Mouse (Mus musculus) hindbrain, embryonic 14.5 days (tissue): ENCODE results near the gene Mrps35. TPM values are rescaled to one million over a fixed set of nuclear protein-coding genes. Genes with fewer than 3 reads are reported as not detected.
A peak's percentile ranks its signal among the peaks of the same experiment; 100 is the strongest.

Experiments used
- ATAC-seq: fragments of 200-750 bp; cut with Nextera tagmentation; 2 replicates; pipeline ENCODE4 v1.8.0; 2017; ENCODE audit warnings: moderate number of reproducible peaks, mild to moderate bottlenecking, moderate TSS enrichment, moderate library complexity; ENCODE audit not compliant: low FRiP score
- DNase-seq: peaks from one replicate; pipeline ENCODE4 v3.0.0-alpha.2; 2015; ENCODE audit warnings: low spot score
- H3K27ac ChIP-seq: fragments of 300-500 bp; sonication (generic); 2 replicates; pipeline ENCODE4 v1.5.1; 2014; ENCODE audit warnings: mild to moderate bottlenecking, moderate library complexity
- H3K27me3 ChIP-seq: fragments of 300-500 bp; sonication (generic); 2 replicates; pipeline ENCODE4 v1.6.1; 2014; ENCODE audit warnings: mild to moderate bottlenecking, low read length, mixed read lengths; ENCODE audit not compliant: control insufficient read depth, insufficient read depth
- H3K36me3 ChIP-seq: fragments of 300-500 bp; sonication (generic); replicated peaks from 2 replicates; pipeline ENCODE4 v1.6.1; 2014; ENCODE audit not compliant: control insufficient read depth, insufficient read depth
- H3K4me1 ChIP-seq: fragments of 300-500 bp; sonication (generic); replicated peaks from 2 replicates; pipeline ENCODE4 v1.6.1; 2014; ENCODE audit warnings: antibody characterized with exemption, low read length, mixed read lengths; ENCODE audit not compliant: control insufficient read depth, insufficient read depth
- H3K4me2 ChIP-seq: fragments of 300-500 bp; sonication (generic); replicated peaks from 2 replicates; pipeline ENCODE4 v1.6.1; 2014; ENCODE audit warnings: mild to moderate bottlenecking, moderate library complexity
- H3K4me3 ChIP-seq: fragments of 300-500 bp; sonication (generic); replicated peaks from 2 replicates; pipeline ENCODE4 v1.5.1; 2014; ENCODE audit warnings: mild to moderate bottlenecking, low read length
- H3K9ac ChIP-seq: fragments of 300-500 bp; sonication (generic); 2 replicates; pipeline ENCODE4 v1.6.1; 2014
- H3K9me3 ChIP-seq: fragments of 300-500 bp; sonication (generic); 2 replicates; pipeline ENCODE4 v1.6.1; 2016; ENCODE audit warnings: low read length; ENCODE audit not compliant: control insufficient read depth
- WGBS: fragments of 180-500 bp; shearing (Covaris S2); extraction: QIAGEN DNeasy Blood & Tissue Kit; methylation state at CpG from one replicate; pipeline ENCODE4 v1.1.7; 2014; 5-methylcytosine and 5-hydroxymethylcytosine counted together
- polyA plus RNA-seq: library from polyadenylated mRNA; unstranded; fragments of >200 nt; fragmentation: Nextera tagmentation; extraction: Ambion mirVana; gene quantifications from 2 replicates; pipeline ENCODE4 v1.2.1, GENCODE M21; 2014

Gene Mrps35
- polyA plus RNA-seq, 1 experiment from 2014 or later = 76.8 TPM

GRCm38 (mm10) chr6:147051666-147052065 is 9.1 kb downstream of the Mrps35 start:
- Histone ChIP-seq H3K4me1 (no peaks in the 10 kb centered on the region), H3K27me3 (no peaks in the 10 kb centered on the region), H3K4me3 (no peak overlapping the region), H3K27ac (no peak overlapping the region), H3K36me3 (peaks cover 91% of the 10 kb centered on the region), H3K9me3 (no peaks in the 10 kb centered on the region), H3K4me2 (no peak overlapping the region), H3K9ac (no peak overlapping the region)
- 94% methylated on average over 8 of the region's 8 CpGs for WGBS
- no peak for DNase-seq
- no peak for ATAC-seq

- Histone ChIP-seq H3K36me3 (peaks cover 90% of the 10 kb centered on the region), H3K4me3 (no peak overlapping the region), H3K9me3 (no peaks in the 10 kb centered on the region), H3K4me1 (no peaks in the 10 kb centered on the region), H3K9ac (no peak overlapping the region), H3K27me3 (no peaks in the 10 kb centered on the region), H3K27ac (no peak overlapping the region), H3K4me2 (no peak overlapping the region)
- DNase-seq (no peak), ATAC-seq (no peak)
- 94% methylated on average over 9 of the region's 9 CpGs for WGBS
Measured at GRCm38 (mm10) chr6:147052440-147052839, 9.9 kb downstream of the Mrps35 start.

- no peaks in the 10 kb centered on the region for H3K27me3 ChIP-seq
- H3K9ac ChIP-seq = no peak overlapping the region
- 86% methylated on average over 19 of the region's 19 CpGs for WGBS
- no peak overlapping the region for H3K27ac ChIP-seq
- no peaks in the 10 kb centered on the region for H3K9me3 ChIP-seq
- H3K4me2 ChIP-seq = no peak overlapping the region
- no peak overlapping the region for H3K4me3 ChIP-seq
- H3K4me1 ChIP-seq = no peaks in the 10 kb centered on the region
- H3K36me3 ChIP-seq = peaks cover 82% of the 10 kb centered on the region
- no peak for DNase-seq
- no peak for ATAC-seq
Measured at GRCm38 (mm10) chr6:147053785-147054646, 11.5 kb downstream of the Mrps35 start.

- ATAC-seq (no peak), DNase-seq (no peak)
- Histone ChIP-seq H3K4me2 (no peak overlapping the region), H3K36me3 (peaks cover 74% of the 10 kb centered on the region), H3K4me3 (no peak overlapping the region), H3K9me3 (no peaks in the 10 kb centered on the region), H3K9ac (no peak overlapping the region), H3K27ac (no peak overlapping the region), H3K4me1 (no peaks in the 10 kb centered on the region), H3K27me3 (no peaks in the 10 kb centered on the region)
- 91% methylated on average over 10 of the region's 10 CpGs for WGBS
Measured at GRCm38 (mm10) chr6:147055374-147055977, 12.9 kb downstream of the Mrps35 start.

- DNase-seq = no peak
- Histone ChIP-seq H3K4me3 (no peak overlapping the region), H3K4me1 (no peaks in the 10 kb centered on the region), H3K4me2 (no peak overlapping the region), H3K27me3 (no peaks in the 10 kb centered on the region), H3K9ac (no peak overlapping the region), H3K27ac (no peak overlapping the region), H3K36me3 (peaks cover 64% of the 10 kb centered on the region), H3K9me3 (no peaks in the 10 kb centered on the region)
- WGBS = 77% methylated on average over 7 of the region's 7 CpGs
- ATAC-seq = no peak
Measured at GRCm38 (mm10) chr6:147059326-147059725, 16.8 kb downstream of the Mrps35 start.

GRCm38 (mm10) chr6:147061630-147062029 is 19.1 kb downstream of the Mrps35 start:
- no peak overlapping the region for H3K4me3 ChIP-seq
- H3K4me2 ChIP-seq = 0 out of 2 replicates have a peak overlapping the region, but pooled peaks have one; percentile 18
- peak; percentile 84 for ATAC-seq
- no peak overlapping the region for H3K9ac ChIP-seq
- DNase-seq = peak; percentile 23
- no peaks in the 10 kb centered on the region for H3K4me1 ChIP-seq
- no peaks in the 10 kb centered on the region for H3K9me3 ChIP-seq
- WGBS = 72% methylated on average over 9 of the region's 9 CpGs
- no peak overlapping the region; the same call in 1 of the 2 replicates for H3K27ac ChIP-seq
- H3K27me3 ChIP-seq = no peaks in the 10 kb centered on the region
- H3K36me3 ChIP-seq = peaks cover 61% of the 10 kb centered on the region

- Histone ChIP-seq H3K27me3 (no peaks in the 10 kb centered on the region), H3K9me3 (no peaks in the 10 kb centered on the region), H3K4me2 (peak overlapping the region; percentile 18; the same call in 1 of the 2 replicates), H3K27ac (no peak overlapping the region; the same call in 1 of the 2 replicates), H3K9ac (no peak overlapping the region), H3K4me3 (no peak overlapping the region), H3K36me3 (peaks cover 61% of the 10 kb centered on the region), H3K4me1 (no peaks in the 10 kb centered on the region)
- no peak for ATAC-seq
- WGBS = 62% methylated on average over 7 of the region's 7 CpGs
- peak; percentile 39 for DNase-seq
Measured at GRCm38 (mm10) chr6:147062034-147062433, 19.5 kb downstream of the Mrps35 start.

GRCm38 (mm10) chr6:147062694-147063093 is 20.1 kb downstream of the Mrps35 start:
- DNase-seq = no peak
- H3K4me1 ChIP-seq = no peaks in the 10 kb centered on the region
- H3K27ac ChIP-seq = no peak overlapping the region
- no peak for ATAC-seq
- H3K9ac ChIP-seq = no peak overlapping the region
- no peaks in the 10 kb centered on the region for H3K9me3 ChIP-seq
- no peak overlapping the region for H3K4me2 ChIP-seq
- WGBS = 91% methylated on average over 7 of the region's 7 CpGs
- peaks cover 60% of the 10 kb centered on the region for H3K36me3 ChIP-seq
- H3K27me3 ChIP-seq = no peaks in the 10 kb centered on the region
- no peak overlapping the region for H3K4me3 ChIP-seq

- 92% methylated on average over 10 of the region's 10 CpGs for WGBS
- H3K27ac ChIP-seq = no peak overlapping the region
- DNase-seq = no peak
- H3K9me3 ChIP-seq = no peaks in the 10 kb centered on the region
- no peak for ATAC-seq
- H3K4me1 ChIP-seq = no peaks in the 10 kb centered on the region
- H3K4me2 ChIP-seq = no peak overlapping the region
- H3K9ac ChIP-seq = no peak overlapping the region
- no peaks in the 10 kb centered on the region for H3K27me3 ChIP-seq
- no peak overlapping the region for H3K4me3 ChIP-seq
- H3K36me3 ChIP-seq = peaks cover 56% of the 10 kb centered on the region
Measured at GRCm38 (mm10) chr6:147064226-147064943, 21.8 kb downstream of the Mrps35 start.
